Mouse (Mus musculus) 3T3-L1 (cell line): ENCODE data around the gene BC005624.
"Not testable (repeated sequence)": the region's sequence is repeated elsewhere in the genome, so short reads cannot be mapped to it uniquely, and the experiment has no call there.

Experiments used
- DNase-seq: peaks from one replicate; pipeline ENCODE4 v3.0.0-alpha.2; 2015; ENCODE audit warnings: low read depth, low spot score

The BC005624 gene

GRCm38 (mm10) chr2:30967352-30968327 is 14.4 kb downstream of the BC005624 start, which contains the start of gene Tor1a:
Gene Tor1a, minus strand, starts transcription at chr2:30967933.
- peak; percentile 94 for DNase-seq

DNA sequence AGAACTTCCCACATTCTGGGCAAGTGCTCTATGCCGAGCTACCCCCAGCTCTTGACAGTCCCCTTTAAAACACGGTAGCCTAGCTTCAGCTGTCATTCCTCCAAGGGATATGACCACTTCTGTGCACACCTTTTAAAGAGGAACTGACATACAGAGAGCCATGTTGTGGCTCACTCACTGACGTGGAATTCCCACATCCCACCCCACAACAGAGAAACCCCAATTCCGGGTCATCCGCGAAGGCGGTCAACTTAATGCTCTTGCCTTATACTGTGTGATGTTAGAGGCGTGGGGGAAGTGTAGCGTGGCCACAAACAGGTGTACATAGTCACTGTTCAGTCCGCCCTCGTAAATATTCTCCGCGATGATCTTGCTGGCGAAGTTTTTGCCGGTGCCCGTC is 15.2 kb downstream of the BC005624 start:
- DNase-seq = peak; percentile 20

- no peak for DNase-seq
These were observed 16.4 kb downstream of the BC005624 start for GRCm38 (mm10) chr2:30965627-30966026.

DNA sequence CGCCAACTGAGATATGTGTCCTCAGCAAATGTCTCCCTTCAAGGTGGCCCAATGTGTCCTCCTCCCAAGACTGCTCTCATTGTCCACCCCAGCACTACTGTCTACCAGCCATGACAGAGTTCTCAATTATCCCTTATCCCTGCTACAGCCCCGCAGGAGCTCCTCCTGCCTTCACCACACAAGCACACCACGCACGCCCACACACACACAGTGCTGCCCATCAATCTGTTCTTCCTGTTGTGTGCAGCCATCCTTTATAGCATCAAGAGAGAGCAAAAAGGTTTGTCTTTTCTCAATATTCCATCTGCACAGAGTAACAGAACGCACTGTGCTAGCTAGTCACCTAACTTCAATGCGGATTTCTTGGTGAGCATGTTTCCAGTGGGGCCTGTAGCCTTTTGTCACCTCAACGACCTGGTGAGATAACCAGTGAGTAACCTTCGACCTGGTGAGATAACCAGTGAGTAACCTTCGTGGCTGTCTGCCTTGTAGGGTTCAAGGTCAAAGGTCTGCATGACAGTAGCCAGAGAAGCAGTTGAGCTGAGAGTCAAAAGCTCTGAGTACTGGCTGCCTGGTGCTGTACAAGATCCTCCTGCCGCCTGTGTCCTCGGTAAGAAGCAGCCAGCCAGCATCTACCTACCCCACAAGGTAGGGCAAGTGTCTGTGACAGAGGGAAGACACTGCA is 19.3 kb downstream of the BC005624 start:
- DNase-seq = no peak

- DNase-seq = no peak
These were observed 22.1 kb downstream of the BC005624 start for GRCm38 (mm10) chr2:30959856-30960255.

- DNase-seq = no peak
These were observed 23.3 kb downstream of the BC005624 start for GRCm38 (mm10) chr2:30958726-30959125.

GRCm38 (mm10) chr2:30957511-30957910 is 24.5 kb downstream of the BC005624 start:
- DNase-seq = no peak

DNA sequence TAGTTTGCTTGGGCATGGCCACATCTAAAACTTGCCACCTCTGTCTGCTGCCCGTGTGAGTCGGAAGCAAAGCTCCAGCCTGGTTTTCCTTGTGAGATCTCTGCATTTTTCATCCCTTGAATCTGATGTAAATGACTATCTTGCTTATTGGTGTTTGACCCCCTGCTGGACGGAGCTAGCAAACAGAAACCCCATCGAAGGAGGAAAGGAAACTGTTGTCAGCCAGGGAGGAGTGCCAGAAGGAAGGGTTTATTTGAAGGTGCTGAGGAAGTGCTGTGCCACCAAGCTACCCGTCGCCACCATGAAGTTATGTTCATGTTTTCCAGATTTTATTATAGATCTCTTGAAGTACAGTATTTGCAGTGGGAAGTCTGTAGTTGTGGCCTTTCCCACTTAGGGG is 27.2 kb downstream of the BC005624 start:
- peak; percentile 59 for DNase-seq

- DNase-seq = peak; percentile 96
These were observed 29.0 kb downstream of the BC005624 start, which contains the start of gene Tor1b for GRCm38 (mm10) chr2:30952824-30953490. Gene Tor1b, plus strand, starts transcription at chr2:30952959.

- DNase-seq = no peak
These were observed 29.6 kb downstream of the BC005624 start for GRCm38 (mm10) chr2:30952457-30952823.

- peak; percentile 91 for DNase-seq
These were observed 39.4 kb downstream of the BC005624 start for GRCm38 (mm10) chr2:30942603-30943011.

GRCm38 (mm10) chr2:30942116-30942515 is 39.9 kb downstream of the BC005624 start:
- not testable (repeated sequence) for DNase-seq

DNA sequence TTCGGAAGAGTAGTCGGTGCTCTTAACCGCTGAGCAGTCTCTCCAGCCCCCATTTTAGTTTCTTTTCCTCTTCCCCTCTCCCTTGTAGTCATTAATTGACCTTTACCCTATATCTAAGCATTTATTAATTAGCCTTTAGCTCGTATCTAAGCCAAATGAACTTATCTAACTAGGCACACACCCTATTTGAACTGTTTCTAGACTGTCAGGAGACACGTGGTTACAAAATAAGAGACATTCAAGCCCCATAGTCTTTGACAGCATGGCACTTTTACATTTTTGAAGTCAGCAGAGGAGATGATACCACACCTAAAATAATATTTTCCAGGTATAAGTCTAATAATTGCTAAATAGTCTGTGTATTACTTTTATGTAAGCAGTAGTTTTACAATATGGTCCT is 40.4 kb downstream of the BC005624 start:
- no peak for DNase-seq

GRCm38 (mm10) chr2:30938574-30938991 is 43.4 kb downstream of the BC005624 start:
- no peak for DNase-seq

GRCm38 (mm10) chr2:30937731-30938130 is 44.3 kb downstream of the BC005624 start:
- DNase-seq = no peak

DNA sequence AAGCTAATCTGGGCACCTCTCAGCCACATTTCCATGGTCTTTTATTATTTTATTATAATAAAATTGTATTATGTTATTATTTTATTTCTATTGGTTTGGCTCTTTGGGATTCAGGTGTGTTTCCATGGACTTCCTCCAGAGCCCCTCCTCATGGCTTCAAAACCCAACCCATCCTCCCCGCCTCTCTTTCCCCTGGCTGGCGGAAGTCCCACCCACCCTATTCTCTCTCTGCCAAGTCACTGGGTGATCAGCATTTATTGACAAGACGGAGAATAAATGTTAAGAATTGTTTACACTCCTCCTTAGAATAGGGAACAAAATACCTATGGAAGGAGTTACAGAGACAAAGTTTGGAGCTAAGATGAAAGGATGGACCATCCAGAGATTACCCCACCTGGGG is 45.2 kb downstream of the BC005624 start:
- no peak for DNase-seq

DNA sequence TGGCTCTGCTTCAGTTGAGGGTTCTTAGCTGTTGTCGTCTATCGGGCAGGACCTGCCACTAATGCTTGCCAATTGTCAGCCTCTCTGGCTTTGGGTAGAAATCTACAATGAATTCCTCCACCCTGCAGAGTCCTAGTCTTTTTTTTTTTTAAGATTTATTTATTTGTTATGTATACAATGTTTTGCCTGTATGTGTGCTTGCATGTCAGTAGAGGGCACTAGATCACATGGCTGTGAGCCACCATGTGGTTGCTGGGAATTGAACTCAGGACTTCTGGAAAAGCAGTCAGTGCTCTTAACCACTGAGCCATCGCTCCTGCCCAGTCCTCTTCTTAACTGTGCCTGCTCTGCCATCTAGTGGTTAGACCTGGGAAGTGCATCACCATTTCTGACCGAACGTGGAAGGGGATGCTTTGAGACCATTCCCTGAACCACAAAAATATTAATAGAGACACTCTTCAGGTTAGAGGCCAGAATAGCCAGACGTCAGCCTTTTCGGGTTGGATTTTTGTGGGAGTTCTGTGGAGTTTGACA is 48.0 kb downstream of the BC005624 start:
- peak; percentile 92 for DNase-seq

GRCm38 (mm10) chr2:30933032-30933431 is 49.0 kb downstream of the BC005624 start:
- DNase-seq = no peak

GRCm38 (mm10) chr2:30931922-30932321 is 50.1 kb downstream of the BC005624 start:
- DNase-seq = no peak

DNA sequence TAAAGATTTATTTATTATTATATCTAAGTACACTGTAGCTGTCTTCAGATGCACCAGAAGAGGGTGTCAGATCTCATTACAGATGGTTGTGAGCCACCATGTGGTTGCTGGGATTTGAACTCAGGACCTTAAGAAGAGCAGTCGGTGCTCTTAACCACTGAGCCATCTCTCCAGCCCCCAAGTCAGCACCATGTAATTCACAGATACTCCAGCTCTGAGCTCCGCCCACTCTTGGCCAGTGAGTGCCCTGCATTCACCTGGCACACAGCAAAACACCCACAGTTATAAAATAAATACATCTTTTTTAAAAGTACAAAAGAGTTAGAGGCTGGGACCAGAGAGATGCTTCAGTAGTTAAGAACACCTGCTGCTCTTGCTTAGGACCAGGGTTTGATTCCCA is 51.2 kb downstream of the BC005624 start:
- not testable (repeated sequence) for DNase-seq

DNA sequence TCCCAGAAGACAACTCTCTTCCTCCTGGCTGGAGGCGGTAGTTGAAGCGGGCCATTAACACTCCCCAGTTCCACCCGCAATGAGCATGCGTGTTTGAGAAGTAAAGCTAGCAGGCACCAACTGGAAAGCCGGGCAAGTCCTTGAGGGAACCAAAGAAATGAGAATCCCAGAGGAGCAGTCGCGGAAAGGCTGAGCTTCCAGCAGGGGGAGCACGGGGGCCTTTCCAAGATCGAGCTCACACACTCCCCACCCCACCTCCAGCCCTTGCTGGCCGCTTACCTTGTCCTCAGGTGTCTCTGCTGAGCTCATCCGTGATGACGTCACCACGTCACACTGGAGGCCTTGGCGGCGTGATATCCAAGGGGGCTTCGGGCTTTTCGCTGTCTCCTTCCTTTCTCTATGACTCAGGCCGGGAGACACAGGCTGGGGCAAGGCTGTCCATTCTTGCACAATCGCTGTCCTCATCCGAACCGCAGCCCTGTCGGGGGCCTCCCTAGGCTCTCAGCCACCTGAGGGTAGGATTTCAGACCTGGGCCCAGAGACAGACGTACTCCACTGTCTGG is 52.4 kb downstream of the BC005624 start, which contains the start of gene Ptges:
Ptges (minus strand) TSS at position 381 of the 563 bp plus-strand sequence.
- peak; percentile 86 for DNase-seq
